Mouse (Mus musculus) naive thymus-derived CD4-positive, alpha-beta T cell, adult 2 months (primary cell): ENCODE results near the gene Mak.

Experiments
- DNase-seq: peaks from one replicate; pipeline ENCODE4 v3.0.0-alpha.2; 2011; ENCODE audit warnings: low read depth

Mak gene

DNA sequence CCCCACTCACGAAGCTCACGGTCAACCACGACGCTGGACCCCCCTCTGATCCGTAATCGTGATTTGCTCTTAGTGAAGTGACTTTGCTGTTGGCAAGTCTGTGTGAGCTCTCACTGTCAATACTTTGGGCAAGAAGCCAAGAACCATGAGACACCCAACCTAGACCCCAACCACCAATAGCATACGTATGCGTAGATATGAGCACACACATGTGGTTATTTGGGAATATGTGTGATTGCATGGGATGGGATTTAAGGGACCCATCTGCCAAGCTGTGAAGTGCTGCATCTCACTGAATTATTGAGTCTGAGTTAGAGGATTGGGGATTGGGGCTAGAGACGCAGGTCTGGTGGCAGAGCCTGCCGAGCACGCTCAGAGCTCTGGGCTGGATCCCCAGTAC is 7.9 kb downstream of the Mak start:
- DNase-seq, result no peak

DNA sequence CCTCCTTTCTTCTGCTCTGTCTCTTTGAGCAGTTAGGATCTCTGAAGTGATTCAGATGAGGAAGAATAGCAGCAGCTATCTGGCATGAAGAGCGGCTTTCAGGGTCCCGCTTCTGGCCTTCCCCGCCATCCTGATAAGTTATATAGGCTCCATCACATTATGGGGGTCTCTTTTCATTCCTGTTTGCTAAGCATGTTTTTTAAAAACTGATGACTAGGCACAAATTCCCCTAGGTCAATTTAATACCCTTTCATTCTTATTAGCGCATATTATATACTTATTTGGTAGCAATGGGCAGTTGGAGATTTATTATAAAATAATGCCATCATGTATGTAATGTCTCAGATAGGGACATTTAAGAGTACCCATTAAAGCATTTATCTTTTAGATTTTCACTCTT is 11.9 kb downstream of the Mak start:
- DNase-seq, result no peak

DNA sequence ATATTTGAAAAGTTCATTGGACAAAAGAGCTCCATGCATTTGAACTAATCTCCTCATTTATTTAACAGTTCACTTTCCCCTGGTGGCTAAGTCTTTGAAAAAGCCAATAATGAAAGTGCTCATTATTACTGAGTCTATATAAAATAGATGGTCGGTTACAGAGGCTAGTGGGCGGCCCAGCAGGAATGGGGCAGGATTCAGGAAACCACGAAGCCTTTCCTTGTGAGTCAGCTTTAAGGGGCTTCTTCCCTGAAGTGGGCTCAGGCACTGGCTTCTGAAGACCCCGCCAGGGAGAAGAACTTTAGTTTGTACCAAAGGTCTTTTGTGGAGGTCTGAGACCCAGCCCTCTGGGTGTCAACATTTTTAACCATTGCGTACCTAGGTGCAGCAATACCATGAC is 27.5 kb downstream of the Mak start:
- DNase-seq, result no peak

DNA sequence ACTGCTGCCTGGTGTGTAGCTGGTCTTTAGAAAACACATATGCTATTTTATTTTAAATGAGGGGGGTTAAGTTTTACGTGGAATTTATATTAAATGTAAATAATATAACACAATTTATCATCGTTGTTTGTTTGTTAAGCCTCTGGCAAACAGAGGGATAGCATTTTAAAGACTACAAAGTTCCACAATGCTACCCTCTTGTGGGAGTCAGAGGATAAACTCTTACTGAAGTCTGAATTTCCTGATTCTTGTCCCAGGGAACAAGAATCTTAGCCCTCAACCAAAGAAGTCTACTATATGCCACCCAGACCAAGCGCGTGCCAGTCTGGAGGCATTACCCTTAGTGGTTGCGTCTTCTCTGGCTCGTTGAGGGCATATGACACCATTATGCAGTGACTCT is 32.2 kb downstream of the Mak start:
- DNase-seq, result no peak

DNA sequence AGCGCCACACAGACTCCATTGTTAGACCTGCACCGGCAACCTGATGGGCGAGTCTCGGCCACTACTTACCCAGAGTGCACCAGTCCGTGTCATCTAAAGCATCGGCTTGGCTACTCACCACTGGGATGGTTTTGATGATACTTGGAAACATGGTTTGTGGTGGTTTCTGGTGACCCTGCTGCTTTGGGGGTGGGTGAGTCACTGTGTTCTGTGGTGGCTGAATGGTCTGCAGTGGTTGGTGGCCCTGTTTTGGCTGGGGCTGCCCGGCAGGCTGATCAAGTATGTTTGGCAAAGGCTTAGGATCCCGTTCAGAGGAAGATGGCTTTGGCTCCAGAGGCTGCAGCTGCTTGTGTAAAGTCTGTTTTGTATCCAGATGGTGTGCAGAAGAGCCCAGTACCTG is 33.6 kb downstream of the Mak start:
- no peak for DNase-seq

DNA sequence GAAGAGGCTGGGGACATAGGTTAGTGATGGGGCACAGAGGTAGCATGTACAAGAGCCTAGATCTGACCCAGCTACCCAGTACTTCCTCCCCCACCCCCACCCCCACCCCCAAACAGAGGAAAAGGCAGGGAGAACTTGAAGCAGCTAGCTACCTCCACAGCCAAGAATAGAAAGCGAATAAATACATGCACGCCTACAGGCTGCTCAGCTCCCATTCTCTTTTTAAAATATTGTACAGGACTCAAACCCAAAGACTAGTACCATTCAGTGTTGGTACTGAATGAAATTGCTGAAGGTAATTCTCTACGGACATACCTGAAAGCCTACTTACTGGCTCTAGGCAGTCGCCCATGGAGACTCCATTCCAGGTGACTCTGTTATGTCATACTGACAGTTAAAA is 37.0 kb downstream of the Mak start:
- no peak for DNase-seq

DNA sequence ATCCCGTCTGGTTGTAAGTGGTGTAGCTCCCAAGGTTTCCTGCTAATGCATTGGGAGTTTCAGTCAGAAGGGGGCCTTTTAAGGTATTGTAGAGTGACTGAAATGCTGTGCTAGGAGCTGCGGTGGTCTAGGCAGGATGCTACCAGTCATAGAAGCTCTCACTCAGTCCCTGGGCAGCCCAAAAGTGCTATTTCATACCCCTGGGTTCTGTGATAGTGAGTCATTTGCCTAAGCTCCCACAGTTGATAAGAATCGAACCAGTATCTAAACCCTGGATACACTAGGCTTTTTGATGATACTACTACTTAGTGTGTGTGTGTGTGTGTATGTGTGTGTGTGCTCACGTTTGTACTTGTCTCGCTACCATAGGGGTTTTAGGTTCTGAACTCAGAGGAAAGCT is 49.4 kb downstream of the Mak start:
- no peak for DNase-seq

DNA sequence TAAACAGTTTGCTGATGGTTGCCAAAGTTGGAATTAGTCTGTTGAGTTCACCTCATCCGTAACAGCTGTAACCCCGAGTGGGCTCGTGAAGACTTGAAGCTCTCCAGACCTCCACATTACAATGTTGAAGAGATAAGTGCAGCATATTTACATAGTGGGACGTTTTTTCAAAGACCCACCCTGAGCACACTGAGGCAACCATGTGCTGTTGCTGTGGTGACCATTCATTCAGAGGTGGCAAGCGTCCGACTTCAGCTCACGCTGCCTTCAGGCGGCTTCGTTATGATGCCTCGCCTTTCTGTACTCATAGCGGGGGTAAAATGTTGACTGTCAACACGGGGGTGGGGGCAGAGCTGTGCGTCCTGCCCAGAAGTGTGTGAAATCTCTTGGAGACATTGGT is 57.4 kb downstream of the Mak start:
- no peak for DNase-seq

DNA sequence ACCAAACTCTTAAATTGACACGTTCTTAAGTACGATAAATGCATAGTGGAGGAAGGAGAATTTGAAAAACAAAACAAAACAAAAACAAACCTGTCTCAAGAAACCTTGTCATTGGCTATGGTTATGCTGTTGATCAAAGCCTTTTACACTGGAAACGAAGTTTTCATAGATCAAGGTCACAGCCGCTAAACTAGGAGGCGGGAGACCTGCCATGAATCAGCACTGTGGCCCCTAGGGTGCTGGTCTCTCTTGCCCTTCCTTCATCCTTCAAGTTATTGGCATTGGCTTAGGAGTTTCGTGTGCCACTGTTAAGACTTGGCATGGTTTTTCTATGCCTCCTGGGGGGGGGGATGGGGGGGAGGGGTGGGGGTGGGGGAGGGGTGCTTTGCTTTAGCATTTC is 57.9 kb downstream of the Mak start:
- DNase-seq, result no peak

DNA sequence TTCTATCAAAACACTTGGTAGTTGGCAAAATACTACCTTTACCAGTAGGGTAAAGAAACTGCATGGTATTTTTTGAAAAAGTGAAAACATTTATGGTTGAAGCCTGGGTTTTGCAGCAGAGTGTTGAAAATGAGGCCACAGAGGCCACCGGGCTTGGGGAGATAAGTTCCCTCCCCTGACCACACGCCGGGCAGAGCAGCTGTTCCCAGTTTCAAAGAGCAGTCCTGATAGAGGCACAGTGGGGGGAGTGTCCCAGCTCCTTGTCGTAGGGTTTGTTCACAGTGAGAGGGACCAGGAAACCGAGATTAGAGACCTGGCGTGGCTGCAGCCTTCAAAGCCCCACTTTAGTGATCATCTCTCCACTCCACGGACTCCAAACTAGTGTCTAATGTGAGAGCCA is 59.0 kb downstream of the Mak start:
- DNase-seq, result no peak

DNA sequence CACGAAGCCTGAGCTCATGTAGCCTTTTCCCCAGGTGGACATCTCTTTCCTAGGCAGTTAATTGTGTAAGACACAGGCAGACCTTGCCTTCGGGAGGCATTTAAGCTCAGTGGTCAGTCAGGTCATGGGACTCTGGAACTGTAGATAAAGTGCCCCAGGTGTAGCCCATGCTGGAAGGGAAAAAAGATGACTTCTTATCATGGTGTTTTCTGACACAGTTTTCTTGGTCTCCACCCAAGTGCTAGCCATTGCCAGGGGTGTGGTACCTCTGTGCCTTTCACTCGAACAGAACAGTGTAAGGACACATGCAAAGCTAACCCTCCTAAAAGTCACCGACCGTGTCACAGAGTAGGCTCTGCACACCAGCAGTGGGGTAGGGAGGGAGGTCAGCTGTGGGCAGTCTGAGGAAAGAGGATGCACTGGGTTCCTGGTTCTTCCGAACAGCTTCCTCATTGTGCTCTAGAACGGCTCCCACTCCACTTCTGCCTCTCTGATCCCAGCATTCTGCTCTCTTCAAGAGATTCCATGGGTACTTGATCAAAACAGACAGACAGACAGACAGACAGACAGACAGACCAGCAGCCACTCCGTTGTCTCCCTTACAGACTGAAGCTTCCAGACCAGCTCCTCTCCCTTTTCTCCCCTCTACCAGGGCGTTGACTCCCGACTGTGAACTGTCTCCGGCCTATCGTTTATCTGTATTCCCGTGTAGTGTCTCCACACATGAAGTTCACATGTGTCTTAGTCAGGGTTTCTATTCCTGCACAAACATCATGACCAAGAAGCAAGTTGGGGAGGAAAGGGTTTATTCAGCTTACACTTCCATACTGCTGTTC is 60.5 kb downstream of the Mak start:
- DNase-seq, result no peak

DNA sequence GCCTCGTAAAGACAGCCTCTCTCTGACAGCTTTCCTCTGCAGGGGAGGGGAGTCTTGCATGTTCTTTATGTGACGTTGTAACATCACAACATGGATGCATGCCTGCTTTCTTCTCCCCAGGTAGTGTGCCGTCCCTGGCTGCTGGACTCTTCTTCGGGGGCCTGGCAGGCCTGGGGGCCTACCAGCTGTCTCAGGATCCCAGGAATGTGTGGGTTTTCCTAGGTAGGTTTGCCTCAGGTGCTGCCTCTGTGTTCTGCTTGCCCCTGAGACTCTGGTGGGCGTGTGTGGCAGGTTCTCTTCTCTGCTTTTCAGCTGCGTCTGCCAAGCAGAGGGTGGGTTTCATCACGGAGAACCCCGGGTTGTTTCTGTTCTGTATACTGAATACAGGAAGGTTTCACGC is 61.3 kb downstream of the Mak start:
- no peak for DNase-seq

DNA sequence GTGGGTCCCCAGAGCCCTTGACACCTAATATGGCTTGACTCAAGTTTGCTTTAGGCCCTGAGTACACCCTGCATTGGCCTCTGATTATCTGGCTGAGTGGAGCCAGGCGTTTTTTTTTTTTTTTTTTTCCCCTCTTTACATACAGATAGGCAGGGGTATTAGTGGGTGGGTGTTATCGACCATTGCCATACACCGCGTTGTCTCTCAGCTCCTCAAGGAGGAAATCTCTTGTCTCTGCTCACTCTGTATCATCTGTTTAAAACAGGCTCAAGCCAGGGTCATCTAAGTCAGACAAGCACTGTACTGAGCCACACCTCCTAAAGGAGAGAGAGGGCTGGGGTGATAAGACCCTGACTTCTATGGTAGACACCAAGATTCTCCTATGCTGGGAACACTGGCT is 61.7 kb downstream of the Mak start:
- peak; percentile 12 for DNase-seq

DNA sequence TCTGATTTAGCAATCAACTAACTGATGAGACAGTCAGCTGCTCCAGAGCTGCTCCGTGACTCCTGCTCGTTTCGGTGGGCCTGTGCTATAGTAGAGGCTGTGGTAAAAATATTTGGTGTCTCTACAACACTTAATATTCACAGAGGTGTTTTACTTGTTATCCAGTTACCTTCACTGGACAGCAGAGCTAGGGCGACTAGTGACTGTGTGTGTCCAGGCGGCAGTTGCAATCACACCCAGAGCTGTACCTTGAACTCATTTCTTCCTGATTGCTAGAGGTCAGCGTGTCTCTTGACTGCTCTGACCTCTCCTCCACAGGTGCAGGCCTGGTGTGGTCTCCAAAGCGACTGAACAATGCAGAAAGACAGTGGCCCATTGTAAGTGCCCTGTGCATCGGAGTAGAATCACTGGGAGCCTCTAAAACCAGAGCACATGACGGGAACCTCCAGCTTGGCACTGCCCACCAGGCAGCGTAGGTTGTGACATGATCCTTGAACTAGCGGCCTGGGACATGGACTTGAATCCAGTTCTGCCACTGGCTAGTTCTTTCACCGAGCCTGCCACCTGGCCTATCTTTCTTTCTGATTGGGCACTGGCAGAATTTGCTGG is 62.6 kb downstream of the Mak start:
- peak; percentile 10 for DNase-seq

DNA sequence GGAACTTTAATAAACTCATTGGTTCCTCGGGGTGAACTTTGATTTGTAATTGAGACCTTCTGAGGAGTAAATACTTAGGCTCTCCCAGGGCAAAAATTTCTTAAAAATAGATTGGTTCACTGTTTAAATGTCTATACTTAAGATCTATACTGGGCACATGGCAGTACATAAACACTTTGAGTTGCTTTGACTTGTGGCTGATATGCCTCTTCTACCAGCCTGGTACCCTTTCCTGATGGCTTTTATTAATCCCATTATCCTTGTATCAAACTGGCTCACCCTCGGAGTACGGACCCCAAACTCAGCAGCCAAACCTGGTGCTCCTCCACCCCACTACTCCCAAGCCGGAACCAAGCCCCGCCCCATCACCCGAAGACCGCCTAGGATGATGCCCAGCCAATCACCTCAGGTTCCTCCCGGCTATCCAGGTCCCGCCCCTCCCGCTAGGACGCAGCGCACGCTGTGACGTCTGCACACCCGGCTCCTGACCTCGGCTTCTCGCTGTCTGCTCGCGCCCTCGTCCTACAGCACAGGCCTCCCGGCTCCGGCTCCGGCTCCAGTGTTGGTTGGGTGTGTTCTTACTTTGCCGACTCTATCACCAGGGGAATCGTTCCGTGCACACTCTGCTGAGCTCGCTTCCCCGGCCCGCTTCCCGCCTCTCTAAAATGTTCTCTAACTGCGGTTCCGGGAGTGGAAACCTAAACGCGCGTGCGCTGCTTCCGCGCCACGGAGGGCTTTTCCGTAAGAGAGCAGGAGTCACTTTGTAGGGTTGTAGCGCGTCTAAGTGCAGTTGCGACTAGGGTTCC is 63.5 kb downstream of the Mak start, which contains the start of gene Tmem14c:
Gene Tmem14c, plus strand, starts transcription at position 464 of the 806 bp plus-strand sequence.
- DNase-seq, result peak; percentile 92

DNA sequence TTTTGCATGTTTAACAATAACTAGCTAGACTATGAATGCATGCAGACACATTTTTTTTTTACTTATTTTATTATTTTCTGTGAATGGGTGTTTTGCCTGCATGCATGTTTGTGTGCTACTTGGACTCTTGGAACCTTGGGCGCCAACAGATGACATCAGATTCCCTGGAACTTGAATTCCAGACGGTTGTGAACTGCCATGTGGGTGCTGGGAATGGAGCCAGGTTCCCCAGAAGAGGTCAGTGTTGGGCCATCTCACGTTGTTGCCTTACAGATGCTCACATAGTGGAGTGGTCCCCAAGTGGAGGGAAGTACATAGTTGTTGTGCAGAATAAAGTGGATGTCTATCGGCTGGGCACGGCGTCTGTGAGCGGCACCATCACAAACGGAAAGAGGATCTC is 70.6 kb downstream of the Mak start:
- DNase-seq, result no peak

DNA sequence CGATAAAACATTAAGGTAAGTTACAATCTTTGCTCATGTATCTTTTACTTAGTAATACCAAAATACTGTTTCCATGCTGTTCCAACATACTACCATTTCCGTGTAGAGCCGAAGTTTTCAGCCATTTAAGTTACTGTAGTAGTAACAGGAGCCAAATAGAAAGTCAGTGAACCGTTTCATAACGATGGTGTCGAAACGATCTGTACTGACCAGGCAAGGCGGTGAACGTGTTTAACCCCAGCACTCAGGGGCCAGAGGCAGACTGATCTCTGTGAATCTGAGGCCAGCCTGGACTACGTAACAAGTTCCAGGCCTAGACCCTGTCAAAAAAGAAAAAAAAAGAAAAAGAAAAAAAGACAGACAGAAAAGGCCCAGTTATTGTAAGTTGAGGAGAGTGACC is 71.2 kb downstream of the Mak start:
- DNase-seq, result no peak

DNA sequence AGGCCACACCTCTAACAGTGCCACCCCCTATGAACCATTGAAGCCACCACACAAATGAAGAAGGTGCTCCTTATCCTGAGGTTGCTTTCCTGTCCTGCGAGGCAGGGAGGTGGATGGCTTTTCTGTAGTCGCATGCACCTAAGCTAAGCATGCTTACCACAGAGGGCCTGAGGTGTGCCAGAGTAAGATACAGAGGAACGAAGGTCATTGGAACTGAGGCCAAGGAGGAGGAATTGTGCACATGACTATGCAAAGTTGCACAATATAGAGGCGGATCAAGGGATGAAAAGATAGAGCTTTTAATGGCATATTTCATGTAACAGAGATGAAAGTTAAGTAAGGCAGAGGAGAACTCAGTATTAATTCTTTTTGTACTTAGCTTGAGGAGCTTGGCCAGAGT is 73.3 kb downstream of the Mak start:
- no peak for DNase-seq

DNA sequence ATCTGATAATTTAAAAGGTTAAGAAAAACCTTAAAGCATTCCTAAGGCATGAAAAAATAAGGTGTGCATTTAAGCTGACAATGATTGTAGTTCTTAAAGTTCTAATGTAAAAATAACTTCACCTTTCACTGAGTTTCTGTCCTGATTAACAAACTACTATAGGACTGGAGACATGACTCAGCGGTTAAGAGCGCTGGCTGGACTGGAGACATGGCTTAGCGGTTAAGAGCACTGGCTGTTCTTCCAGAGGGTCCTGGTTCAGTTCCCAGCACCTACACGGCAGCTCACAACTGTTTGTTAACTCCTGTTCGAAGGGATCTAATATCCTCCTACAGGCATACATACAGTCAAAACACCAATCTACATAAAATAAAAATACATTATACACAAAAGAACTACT is 77.5 kb downstream of the Mak start:
- no peak for DNase-seq

DNA sequence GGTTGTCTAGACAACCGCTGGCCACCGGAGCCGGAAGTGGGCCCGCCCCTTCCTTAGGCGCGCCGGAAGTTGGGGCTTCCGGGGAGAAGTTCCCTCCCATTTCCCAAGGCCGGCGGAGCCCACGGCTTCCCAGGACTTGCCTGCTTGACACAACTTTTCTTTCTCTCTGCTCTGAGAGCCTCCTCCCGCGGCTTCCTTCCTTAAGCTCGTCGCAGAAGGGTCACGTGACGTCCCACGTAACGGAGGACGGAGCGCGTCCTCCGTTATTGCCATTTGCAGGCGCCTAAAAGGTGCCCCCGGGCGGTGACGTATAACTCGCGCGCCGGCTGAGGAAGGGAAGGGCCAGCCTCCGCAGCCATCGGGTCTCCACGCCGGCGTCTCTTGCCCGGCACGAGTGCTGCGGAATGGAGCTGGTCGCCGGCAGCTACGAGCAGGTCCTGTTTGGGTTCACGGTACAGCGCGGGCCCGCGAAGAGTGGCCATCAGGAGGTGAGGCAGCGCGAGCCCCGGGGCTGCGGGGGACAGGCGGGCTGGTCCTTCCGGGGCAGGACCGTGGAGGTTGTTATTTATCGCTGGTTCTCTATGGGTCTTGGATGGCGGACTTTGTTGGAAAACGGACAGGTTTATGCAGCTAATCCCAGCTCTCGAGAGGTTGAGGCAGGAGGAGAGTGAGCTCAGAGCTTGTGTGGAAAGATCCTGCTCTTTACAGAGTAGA is 78.4 kb downstream of the Mak start, which contains the start of gene Pak1ip1:
Gene Pak1ip1, plus strand, starts transcription at position 98 of the 714 bp plus-strand sequence.
- peak; percentile 96 for DNase-seq

DNA sequence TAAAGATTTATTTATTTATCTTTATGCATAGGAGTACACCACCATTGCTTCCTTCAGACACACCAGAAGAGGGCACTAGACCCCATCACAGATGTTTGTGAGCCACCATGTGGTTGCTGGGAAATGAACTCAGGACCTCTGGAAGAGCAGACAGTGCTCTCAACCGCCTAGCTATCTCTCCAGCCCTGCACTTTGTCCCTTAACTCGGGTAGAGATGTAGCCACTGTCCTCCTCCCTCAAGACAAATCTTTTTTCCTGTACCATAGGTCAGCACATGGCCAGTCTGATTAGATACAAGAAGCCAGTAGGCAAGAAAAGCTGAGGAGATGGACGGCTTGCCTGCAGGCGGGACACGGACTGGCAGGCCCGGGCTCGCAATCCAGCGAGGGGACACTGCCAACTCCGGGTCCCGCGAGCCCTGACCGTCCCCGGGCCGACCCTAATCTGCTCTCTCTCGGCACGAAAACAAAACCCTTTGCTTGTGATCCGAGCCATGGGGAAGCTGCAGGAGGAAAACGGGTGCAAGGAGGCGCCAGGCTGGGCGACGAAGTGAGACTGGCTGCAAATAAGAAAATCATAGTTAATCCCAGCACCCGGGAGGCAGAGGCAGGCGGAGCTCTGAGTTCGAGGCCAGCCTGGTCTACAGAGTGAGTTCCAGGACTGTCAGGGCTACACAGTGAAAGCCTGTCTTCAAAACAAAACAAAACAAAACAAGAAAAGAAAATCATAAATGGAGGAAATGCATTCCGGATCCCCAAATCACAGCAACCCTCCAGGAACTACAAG is 79.2 kb downstream of the Mak start:
- DNase-seq, result no peak
